Comparison of ENCODE assay signal across 11 mouse cellular contexts in genomic region chr6:46918701-46919274, GRCm38 (mm10).
DNase-seq lines count a peak whose midpoint lies in the region; ATAC-seq and TF ChIP-seq lines count a peak whose summit lies in the region.
"Had no signal": no experiment of that assay in that cellular context is flagged by ENCODE, and none has a peak within 500 bp of the region (broad histone marks: within the 10 kb centered on the region; RNA-seq: fewer than 3 reads in every experiment).

No protein-coding gene starts in this region.

- no peaks in the 10 kb centered on the region for H3K27me3 ChIP-seq in midbrain, postnatal 0 days (ENCODE audit: insufficient read depth, low read length)
- no peaks in the 10 kb centered on the region for H3K27me3 ChIP-seq in midbrain, embryonic 10.5 days (ENCODE audit: low read depth, poor library complexity, severe bottlenecking)
- no peaks in the 10 kb centered on the region for H3K27me3 ChIP-seq in intestine, postnatal 0 days (replicated peaks; ENCODE audit: control insufficient read depth, insufficient read depth, low read length)
- H3K27me3 ChIP-seq: heart, embryonic 12.5 days; liver, embryonic 13.5 days had no signal

- H3K9me3 ChIP-seq in midbrain, postnatal 0 days (ENCODE audit: low read length), result no peaks in the 10 kb centered on the region
- H3K9me3 ChIP-seq in midbrain, embryonic 10.5 days (replicated peaks), result no peaks in the 10 kb centered on the region
- H3K9me3 ChIP-seq in intestine, postnatal 0 days (ENCODE audit: control insufficient read depth), result no peaks in the 10 kb centered on the region
- H3K9me3 ChIP-seq: heart, embryonic 12.5 days; liver, embryonic 13.5 days had no signal

- WGBS in midbrain, postnatal 0 days, result 77% methylated on average over 8 of the region's 8 CpGs
- WGBS in midbrain, embryonic 10.5 days, result 75% methylated on average over 8 of the region's 8 CpGs
- WGBS in intestine, postnatal 0 days, result 53% methylated on average over 8 of the region's 8 CpGs

- no peak overlapping the region for H3K9ac ChIP-seq in midbrain, postnatal 0 days (replicated peaks; ENCODE audit: low read length, poor library complexity, severe bottlenecking)
- H3K9ac ChIP-seq in intestine, postnatal 0 days (ENCODE audit: low read depth, low read length), result no peak overlapping the region
- H3K9ac ChIP-seq: heart, embryonic 12.5 days; liver, embryonic 13.5 days had no signal

- no peak for ATAC-seq in midbrain, postnatal 0 days (ENCODE audit: low FRiP score)
- ATAC-seq in intestine, postnatal 0 days, result peak; percentile 51; the same call in 1 of the 2 replicates

- H3K36me3 ChIP-seq in midbrain, postnatal 0 days (ENCODE audit: insufficient read depth, low read length), result no peaks in the 10 kb centered on the region
- no peaks in the 10 kb centered on the region for H3K36me3 ChIP-seq in midbrain, embryonic 10.5 days
- no peaks in the 10 kb centered on the region for H3K36me3 ChIP-seq in intestine, postnatal 0 days (ENCODE audit: control insufficient read depth, insufficient read depth)
- H3K36me3 ChIP-seq: heart, embryonic 12.5 days; liver, embryonic 13.5 days had no signal

- H3K27ac ChIP-seq in midbrain, postnatal 0 days (ENCODE audit: low read depth, low read length), result no peak overlapping the region
- H3K27ac ChIP-seq in midbrain, embryonic 10.5 days (replicated peaks), result no peak overlapping the region
- H3K27ac ChIP-seq in intestine, postnatal 0 days (ENCODE audit: low read depth, low read length), result no peak overlapping the region
- H3K27ac ChIP-seq: liver, embryonic 13.5 days had no signal

- peak; percentile 55 for TF ChIP-seq CTCF in midbrain, postnatal 0 days (IDR thresholded peaks at IDR 0.05)
- peak; percentile 35 for TF ChIP-seq CTCF in intestine, postnatal 0 days (IDR thresholded peaks at IDR 0.05; ENCODE audit: low read depth)

- no peak overlapping the region for H3K4me2 ChIP-seq in midbrain, postnatal 0 days (ENCODE audit: low read depth, low read length, poor library complexity, severe bottlenecking)
- H3K4me2 ChIP-seq in intestine, postnatal 0 days (replicated peaks; ENCODE audit: low read depth), result no peak overlapping the region
- H3K4me2 ChIP-seq: heart, embryonic 12.5 days; liver, embryonic 13.5 days had no signal

- no peaks in the 10 kb centered on the region for H3K4me1 ChIP-seq in midbrain, postnatal 0 days (ENCODE audit: insufficient read depth, low read length)
- H3K4me1 ChIP-seq in midbrain, embryonic 10.5 days, result no peaks in the 10 kb centered on the region
- H3K4me1 ChIP-seq in intestine, postnatal 0 days (replicated peaks; ENCODE audit: control insufficient read depth, insufficient read depth, low read length), result no peaks in the 10 kb centered on the region
- H3K4me1 ChIP-seq: heart, embryonic 12.5 days; liver, embryonic 13.5 days had no signal

- DNase-seq in cerebellum, adult 9-10 months, result peak; percentile 6
- no peak for DNase-seq in cerebellum, adult 11-12 months
- peak; percentile 6 for DNase-seq in kidney, postnatal 10 days
- no peak for DNase-seq in kidney, adult 11 months
- DNase-seq in midbrain, postnatal 0 days (ENCODE audit: low spot score), result peak; percentile 23
- no peak for DNase-seq in midbrain, embryonic 10.5 days (ENCODE audit: low spot score)
- DNase-seq in urinary bladder, postnatal 25 days (ENCODE audit: low spot score), result no peak
- DNase-seq: liver, embryonic 13.5 days; lung, postnatal 4 days had no signal

- H3K4me3 ChIP-seq in midbrain, postnatal 0 days (ENCODE audit: low read depth, low read length), result no peak overlapping the region
- no peak overlapping the region for H3K4me3 ChIP-seq in midbrain, embryonic 10.5 days
- no peak overlapping the region for H3K4me3 ChIP-seq in intestine, postnatal 0 days (ENCODE audit: low read depth, low read length)
- H3K4me3 ChIP-seq: heart, embryonic 12.5 days; liver, embryonic 13.5 days had no signal

Comparison
In these comparisons a context has a peak if more than half of its experiments do, and no peak if none do; other contexts are left out.
1. DNase-seq: peak in cerebellum, adult 9-10 months (single experiment), kidney, postnatal 10 days (single experiment) and midbrain, postnatal 0 days (single experiment); none in cerebellum, adult 11-12 months (single experiment), kidney, adult 11 months (single experiment), midbrain, embryonic 10.5 days (single experiment) and urinary bladder, postnatal 25 days (single experiment).